Mouse (Mus musculus): ENCODE data around the gene Robo4.

- TF ChIP-seq NELFE (IDR thresholded peaks at IDR 0.05; ENCODE audit: low read depth, low read length) (no peak), CTCF (conservative IDR thresholded peaks at IDR 0.05 in 1 of 2, IDR thresholded peaks at IDR 0.05 in 1 of 2; ENCODE audit: low read depth in 2 of 2, low read length in 2 of 2) (no peak), MAFK (IDR thresholded peaks at IDR 0.05; ENCODE audit: insufficient replicate concordance, low read length) (no peak), USF2 (conservative IDR thresholded peaks at IDR 0.05; ENCODE audit: low read depth, low read length) (no peak), TBP (conservative IDR thresholded peaks at IDR 0.05; ENCODE audit: low read depth, low read length) (no peak), POLR2AphosphoS2 (IDR thresholded peaks at IDR 0.05; ENCODE audit: low read depth, low read length) (no peak), ZNF384 (IDR thresholded peaks at IDR 0.05; ENCODE audit: low read depth, low read length) (no peak), IRF4 (IDR thresholded peaks at IDR 0.05; ENCODE audit: low read depth, low read length) (no peak), RCOR1 (conservative IDR thresholded peaks at IDR 0.05; ENCODE audit: low read depth, low read length) (no peak), E2F4 (IDR thresholded peaks at IDR 0.05; ENCODE audit: insufficient replicate concordance, low read depth, low read length) (no peak), MXI1 (IDR thresholded peaks at IDR 0.05; ENCODE audit: low read depth, low read length) (no peak)
Measured at GRCm38 (mm10) chr9:37453328-37453727, 51.6 kb downstream of the Robo4 start.

Data from CH12.LX (cell line).